Mouse (Mus musculus) mouse trophoblast stem cell (cell line): ENCODE results near the gene Slx1b.
"Not testable (repeated sequence)": the region's sequence is repeated elsewhere in the genome, so short reads cannot be mapped to it uniquely, and the experiment has no call there.

ENCODE experiments used
- in situ Hi-C, 2 experiments: fragments of 300-500 bp; cut with MseI, MboI; formaldehyde crosslinking; loops; 2 replicates in 1 of 2; 3 replicates in 1 of 2; pipeline ENCODE4 v1.15.1; 2025

Slx1b gene

DNA sequence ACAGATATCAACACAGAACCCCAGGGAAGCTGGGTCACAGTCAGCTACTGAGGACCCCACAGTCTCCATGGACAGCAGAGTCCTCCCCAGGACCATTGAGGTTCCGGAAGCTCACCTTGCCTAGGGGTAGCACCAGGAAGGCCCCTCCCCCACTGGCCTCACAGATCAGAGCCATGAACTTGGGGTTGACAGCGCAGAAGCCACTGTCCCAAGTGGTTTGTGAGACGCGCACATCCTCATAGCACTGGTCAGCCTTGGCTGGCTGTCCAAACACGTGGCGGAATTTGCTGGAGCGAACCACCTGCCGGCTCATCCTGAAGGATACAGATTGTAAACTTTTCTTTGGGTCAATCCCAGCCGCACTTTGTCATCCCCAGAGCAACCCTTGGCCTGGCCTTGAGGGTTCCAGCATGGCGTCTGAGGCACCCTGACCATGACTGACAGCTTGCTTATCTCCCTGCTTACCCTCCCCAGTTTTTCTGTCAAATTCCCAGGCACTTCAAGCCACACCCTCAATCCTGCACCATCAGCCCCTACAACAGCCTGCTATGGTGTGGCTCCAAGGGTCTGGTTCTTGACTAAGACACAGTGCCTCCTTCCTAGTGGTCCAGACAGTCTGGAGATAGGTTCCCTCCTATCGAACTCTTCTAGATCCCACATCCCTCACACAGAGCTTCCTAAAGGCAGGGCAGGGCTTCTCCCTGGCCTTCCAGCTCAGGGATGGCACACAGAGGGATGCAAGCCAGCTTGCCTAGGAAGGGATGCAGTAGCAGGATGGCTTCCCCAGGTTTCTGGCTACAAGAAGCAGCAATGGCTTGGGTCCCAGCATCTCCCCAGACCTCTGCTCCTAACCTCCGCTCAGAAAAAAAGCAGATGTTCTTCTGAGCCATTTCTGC is 7.5 kb upstream of the Slx1b start:
- in situ Hi-C loops = no loop called here

GRCm38 (mm10) chr7:126702358-126702757 is 6.8 kb upstream of the Slx1b start:
- in situ Hi-C loops = no loop called here

- in situ Hi-C loops = no loop called here
Measured at GRCm38 (mm10) chr7:126701559-126702357, 6.2 kb upstream of the Slx1b start.

DNA sequence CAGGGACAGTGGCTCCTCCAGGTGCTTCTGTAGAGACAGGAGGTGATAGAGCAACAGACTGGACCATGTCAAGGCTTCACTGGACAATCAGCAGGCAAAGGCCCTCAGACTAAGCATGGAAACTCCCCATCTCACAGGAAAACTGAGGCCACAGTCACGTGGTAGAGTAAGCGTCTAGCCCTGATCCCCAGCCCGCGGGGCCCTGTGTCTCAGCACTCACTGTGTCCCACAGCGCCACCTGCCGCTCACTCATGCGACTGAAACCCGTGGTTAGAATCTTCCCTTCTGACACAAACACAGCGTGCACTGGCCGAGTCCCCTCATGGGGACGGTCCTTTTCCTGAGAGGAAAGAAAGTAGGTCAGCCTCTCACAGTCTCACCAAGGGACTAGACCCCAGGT is 5.5 kb upstream of the Slx1b start:
- in situ Hi-C loops = no loop called here

GRCm38 (mm10) chr7:126700063-126701015 is 4.8 kb upstream of the Slx1b start:
- in situ Hi-C loops = no loop called here

DNA sequence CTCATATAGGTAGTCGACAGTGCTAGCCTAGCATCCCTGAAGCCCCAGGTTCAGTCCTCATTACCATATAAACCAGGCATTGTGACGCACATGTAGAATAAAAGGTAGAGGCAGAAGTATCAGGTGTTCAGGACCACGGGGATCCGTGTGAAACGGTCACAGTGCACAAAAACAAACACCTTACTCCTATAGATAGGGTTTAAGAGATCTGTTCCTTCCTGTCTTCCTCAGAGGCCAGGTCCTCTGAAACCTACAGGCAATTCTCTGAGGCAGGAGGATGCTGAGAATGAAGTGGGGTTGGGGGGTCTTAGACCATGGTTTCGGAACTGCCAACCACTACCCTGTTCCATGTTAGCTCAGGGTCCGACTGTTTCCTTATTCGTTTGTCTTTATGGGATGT is 2.3 kb upstream of the Slx1b start:
- in situ Hi-C loops = no loop called here

GRCm38 (mm10) chr7:126696886-126697285 is 1.3 kb upstream of the Slx1b start:
- in situ Hi-C loops = no loop called here

- in situ Hi-C loops = no loop called here
Measured at GRCm38 (mm10) chr7:126696303-126696702, 719 bp upstream of the Slx1b start.

- in situ Hi-C loops = no loop called here
Measured at GRCm38 (mm10) chr7:126695210-126695611, 373 bp downstream of the Slx1b start, which contains the start of gene Bola2. Gene Bola2, plus strand, starts transcription at chr7:126695401.

- in situ Hi-C loops = loop anchor here in 1 of 2 experiments (5.0 kb wide), 1 partner anchor 47 kb away; the partner anchor contains the start of gene Sgf29
Measured at GRCm38 (mm10) chr7:126694441-126695051, 1.0 kb downstream of the Slx1b start.

DNA sequence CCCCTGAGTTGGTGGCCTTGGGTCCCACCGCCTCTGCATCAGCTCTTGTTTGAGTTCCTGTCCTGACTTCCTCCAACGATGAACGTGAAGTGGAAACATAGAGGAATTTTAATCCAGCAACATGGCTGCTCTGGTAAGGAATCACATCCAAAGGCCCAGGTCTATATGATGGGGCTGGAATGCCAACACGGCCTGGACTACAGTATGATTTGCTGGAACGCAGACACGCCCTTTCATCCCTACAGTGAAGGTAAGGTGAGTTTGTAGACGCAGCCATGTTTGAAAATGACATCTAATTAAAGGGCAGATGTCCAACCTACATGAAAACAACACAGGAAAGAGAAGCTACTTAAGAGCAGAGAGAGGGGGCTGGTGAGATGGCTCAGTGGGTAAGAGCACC is 1.8 kb downstream of the Slx1b start:
- in situ Hi-C loops = loop anchor here in 1 of 2 experiments (5.0 kb wide), 1 partner anchor 46 kb away; the partner anchor contains the start of gene Sgf29

DNA sequence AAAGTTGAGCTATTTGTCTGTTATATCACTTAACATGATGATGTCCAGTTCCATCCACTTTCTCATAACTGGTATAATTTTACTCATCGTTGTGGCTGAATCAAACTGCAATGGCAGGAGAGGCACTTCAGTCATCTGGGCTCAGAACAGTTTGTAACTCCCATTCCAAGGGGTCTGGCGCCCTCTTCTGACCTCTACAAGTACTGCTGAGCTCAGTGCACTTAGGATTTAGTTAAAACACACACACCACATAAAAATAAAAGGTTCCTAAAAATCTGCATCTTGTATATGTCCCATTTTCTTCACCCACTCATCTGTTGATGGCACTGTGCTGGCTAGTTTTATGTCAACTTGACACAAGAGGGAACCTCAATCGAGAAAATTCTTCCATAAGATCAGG is 2.3 kb downstream of the Slx1b start:
- in situ Hi-C loops = loop anchor here in 1 of 2 experiments (5.0 kb wide), 1 partner anchor 46 kb away; the partner anchor contains the start of gene Sgf29

DNA sequence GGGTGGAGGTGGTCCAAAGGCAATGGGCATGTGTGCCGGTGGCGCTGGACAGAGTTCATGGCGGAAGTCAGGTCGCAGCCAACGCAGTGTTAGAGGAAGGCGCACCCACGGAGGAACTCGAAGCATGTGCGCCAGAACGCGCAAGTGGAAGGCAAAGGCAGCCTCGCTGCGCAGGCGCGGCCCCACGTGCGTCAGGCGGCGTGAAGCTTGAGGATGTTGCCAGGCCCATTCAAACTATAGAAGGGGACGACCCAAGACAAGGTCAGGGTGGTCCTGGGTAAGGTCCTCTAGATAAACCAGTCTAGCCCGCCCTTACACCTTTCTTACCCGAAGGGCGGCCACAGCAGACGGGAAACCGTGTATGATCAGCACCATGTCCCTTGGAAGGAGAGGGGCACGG is 3.2 kb downstream of the Slx1b start:
- in situ Hi-C loops = loop anchor here in 1 of 2 experiments (5.0 kb wide), 1 partner anchor 45 kb away; the partner anchor contains the start of gene Sgf29

DNA sequence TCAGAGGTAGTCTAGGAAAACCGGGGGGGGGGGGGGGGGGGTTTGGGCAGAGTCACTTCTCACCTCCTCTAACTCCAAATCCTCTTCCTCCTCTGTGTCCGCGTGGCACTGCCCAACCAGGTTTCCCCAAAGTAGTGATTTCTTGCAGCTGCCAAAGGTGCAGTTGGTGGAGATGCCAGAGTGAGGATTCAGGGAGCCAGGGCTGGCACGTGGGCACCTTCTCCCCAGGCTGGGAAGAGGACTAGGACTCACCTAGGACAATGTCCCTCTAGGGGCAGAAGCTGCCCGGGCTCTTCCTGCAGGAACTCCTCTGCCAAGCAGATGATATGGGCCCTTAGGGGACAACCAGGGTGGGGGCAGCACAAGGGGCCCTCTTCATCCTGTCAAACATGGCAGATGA is 3.9 kb downstream of the Slx1b start:
- in situ Hi-C loops = loop anchor here in 1 of 2 experiments (5.0 kb wide), 1 partner anchor 44 kb away; the partner anchor contains the start of gene Sgf29

GRCm38 (mm10) chr7:126690737-126691136 is 4.8 kb downstream of the Slx1b start:
- in situ Hi-C loops = loop anchor here in 1 of 2 experiments (5.0 kb wide), 1 partner anchor 43 kb away; the partner anchor contains the start of gene Sgf29

GRCm38 (mm10) chr7:126689021-126689420 is 6.6 kb downstream of the Slx1b start:
- in situ Hi-C loops = no loop called here

DNA sequence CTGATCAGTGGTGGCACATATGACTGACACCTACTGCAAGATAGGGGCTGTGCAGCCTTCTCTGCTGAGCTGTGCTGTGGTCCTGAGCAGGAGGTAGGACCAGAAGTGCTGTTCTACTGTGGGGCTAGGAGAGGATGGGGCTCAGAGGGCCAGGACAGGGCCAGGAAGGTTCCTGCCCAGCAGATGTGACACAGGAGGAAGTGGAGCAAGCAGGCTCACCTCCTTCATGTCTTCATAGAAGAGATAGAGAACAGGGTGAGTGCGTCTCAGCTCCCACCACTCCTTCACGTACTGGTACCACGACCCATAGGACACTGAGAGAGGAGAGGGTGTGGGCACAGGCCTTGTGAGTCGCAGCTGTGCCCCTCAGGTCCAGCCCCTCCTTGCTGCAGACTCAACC is 7.4 kb downstream of the Slx1b start:
- in situ Hi-C loops = not testable (repeated sequence)

GRCm38 (mm10) chr7:126681221-126681620 is 14.4 kb downstream of the Slx1b start:
- in situ Hi-C loops = no loop called here

- in situ Hi-C loops = no loop called here
Measured at GRCm38 (mm10) chr7:126679683-126680082, 15.9 kb downstream of the Slx1b start.

GRCm38 (mm10) chr7:126678545-126679341 is 16.8 kb downstream of the Slx1b start:
- in situ Hi-C loops = no loop called here
